Mouse (Mus musculus): Measurements from ENCODE around the gene Sycp2l. TPM values are rescaled to one million over a fixed set of nuclear protein-coding genes. Genes with fewer than 3 reads are reported as not detected.
"Not testable (repeated sequence)": the region's sequence is repeated elsewhere in the genome, so short reads cannot be mapped to it uniquely, and the experiment has no call there.

The Sycp2l gene
- total and polyA plus RNA-seq, 2 experiments from 2014 or later, result not detected

DNA sequence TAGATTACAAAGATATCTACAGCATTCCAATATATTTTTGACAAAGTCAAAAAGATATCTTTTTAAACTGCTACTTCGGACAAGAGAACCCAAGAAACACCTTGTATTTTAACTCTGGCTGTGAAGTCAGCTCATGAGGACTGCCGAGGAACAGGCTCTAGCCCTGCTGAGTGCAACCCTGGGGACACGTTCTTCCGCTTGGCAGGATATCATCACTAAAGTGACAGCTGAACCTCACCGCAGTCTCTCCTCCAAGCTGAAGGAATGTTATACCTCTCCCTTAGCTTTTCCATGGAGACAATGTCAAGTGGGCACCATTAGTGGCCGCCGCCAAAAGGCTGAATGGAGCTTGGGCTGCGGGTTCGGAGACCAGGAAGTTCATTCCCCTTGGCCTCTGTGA is 89.6 kb downstream of the Sycp2l start:
- H3K4me1 ChIP-seq (ENCODE audit: control insufficient read depth, insufficient read depth), result no peaks in the 10 kb centered on the region
- no peak overlapping the region for H3K4me2 ChIP-seq (ENCODE audit: low read depth, low read length)
- ATAC-seq (ENCODE audit: insufficient read depth, low read depth) (no peak), DNase-seq (ENCODE audit: low spot score) (no peak)
- no peak overlapping the region for H3K27ac ChIP-seq (ENCODE audit: low read depth)
- no peak overlapping the region for H3K4me3 ChIP-seq (ENCODE audit: low read depth, low read length)
- no peaks in the 10 kb centered on the region for H3K9me3 ChIP-seq (replicated peaks; ENCODE audit: control insufficient read depth, low read length)
- no peak overlapping the region for H3K9ac ChIP-seq (replicated peaks; ENCODE audit: low read depth, low read length)
- H3K27me3 ChIP-seq (ENCODE audit: control insufficient read depth, insufficient read depth, low read length), result no peaks in the 10 kb centered on the region
- H3K36me3 ChIP-seq (replicated peaks; ENCODE audit: control insufficient read depth, insufficient read depth, low read length), result no peaks in the 10 kb centered on the region
- TF ChIP-seq EP300 (IDR thresholded peaks at IDR 0.05; ENCODE audit: low read depth) (no peak), CTCF (IDR thresholded peaks at IDR 0.05; ENCODE audit: low read depth) (no peak)
- WGBS, result 47% methylated on average over 9 of the region's 9 CpGs

GRCm38 (mm10) chr13:41205568-41205967 is 91.5 kb downstream of the Sycp2l start:
- DNase-seq (ENCODE audit: low spot score); H3K27ac ChIP-seq (ENCODE audit: low read depth); H3K9ac ChIP-seq (replicated peaks; ENCODE audit: low read depth, low read length); H3K4me3 ChIP-seq (ENCODE audit: low read depth, low read length); H3K9me3 ChIP-seq (replicated peaks; ENCODE audit: control insufficient read depth, low read length); H3K27me3 ChIP-seq (ENCODE audit: control insufficient read depth, insufficient read depth, low read length); H3K4me2 ChIP-seq (ENCODE audit: low read depth, low read length); H3K4me1 ChIP-seq (ENCODE audit: control insufficient read depth, insufficient read depth); ATAC-seq (ENCODE audit: insufficient read depth, low read depth); H3K36me3 ChIP-seq (replicated peaks; ENCODE audit: control insufficient read depth, insufficient read depth, low read length): not testable (repeated sequence)

GRCm38 (mm10) chr13:41206241-41206640 is 92.1 kb downstream of the Sycp2l start:
- DNase-seq (ENCODE audit: low spot score) (no peak), ATAC-seq (ENCODE audit: insufficient read depth, low read depth) (no peak)
- no peak overlapping the region for H3K27ac ChIP-seq (ENCODE audit: low read depth)
- no peaks in the 10 kb centered on the region for H3K4me1 ChIP-seq (ENCODE audit: control insufficient read depth, insufficient read depth)
- 83% methylated on average over 5 of the region's 5 CpGs for WGBS
- no peak overlapping the region for H3K4me2 ChIP-seq (ENCODE audit: low read depth, low read length)
- no peak for TF ChIP-seq EP300 (IDR thresholded peaks at IDR 0.05; ENCODE audit: low read depth)
- TF ChIP-seq CTCF (IDR thresholded peaks at IDR 0.05; ENCODE audit: low read depth), result no peak
- H3K9ac ChIP-seq (replicated peaks; ENCODE audit: low read depth, low read length), result no peak overlapping the region
- no peak overlapping the region for H3K4me3 ChIP-seq (ENCODE audit: low read depth, low read length)
- no peaks in the 10 kb centered on the region for H3K27me3 ChIP-seq (ENCODE audit: control insufficient read depth, insufficient read depth, low read length)
- no peaks in the 10 kb centered on the region for H3K36me3 ChIP-seq (replicated peaks; ENCODE audit: control insufficient read depth, insufficient read depth, low read length)
- no peaks in the 10 kb centered on the region for H3K9me3 ChIP-seq (replicated peaks; ENCODE audit: control insufficient read depth, low read length)

GRCm38 (mm10) chr13:41211276-41211675 is 97.2 kb downstream of the Sycp2l start:
- no peak overlapping the region for H3K9ac ChIP-seq (replicated peaks; ENCODE audit: low read depth, low read length)
- no peaks in the 10 kb centered on the region for H3K4me1 ChIP-seq (ENCODE audit: control insufficient read depth, insufficient read depth)
- H3K36me3 ChIP-seq (replicated peaks; ENCODE audit: control insufficient read depth, insufficient read depth, low read length), result no peaks in the 10 kb centered on the region
- no peak overlapping the region for H3K27ac ChIP-seq (ENCODE audit: low read depth)
- DNase-seq (ENCODE audit: low spot score) (no peak), ATAC-seq (ENCODE audit: insufficient read depth, low read depth) (no peak)
- no peaks in the 10 kb centered on the region for H3K27me3 ChIP-seq (ENCODE audit: control insufficient read depth, insufficient read depth, low read length)
- TF ChIP-seq EP300 (IDR thresholded peaks at IDR 0.05; ENCODE audit: low read depth), result no peak
- no peak for TF ChIP-seq CTCF (IDR thresholded peaks at IDR 0.05; ENCODE audit: low read depth)
- no peak overlapping the region for H3K4me3 ChIP-seq (ENCODE audit: low read depth, low read length)
- no peaks in the 10 kb centered on the region for H3K9me3 ChIP-seq (replicated peaks; ENCODE audit: control insufficient read depth, low read length)
- no peak overlapping the region for H3K4me2 ChIP-seq (ENCODE audit: low read depth, low read length)
- WGBS, result 71% methylated on average over 4 of the region's 4 CpGs

DNA sequence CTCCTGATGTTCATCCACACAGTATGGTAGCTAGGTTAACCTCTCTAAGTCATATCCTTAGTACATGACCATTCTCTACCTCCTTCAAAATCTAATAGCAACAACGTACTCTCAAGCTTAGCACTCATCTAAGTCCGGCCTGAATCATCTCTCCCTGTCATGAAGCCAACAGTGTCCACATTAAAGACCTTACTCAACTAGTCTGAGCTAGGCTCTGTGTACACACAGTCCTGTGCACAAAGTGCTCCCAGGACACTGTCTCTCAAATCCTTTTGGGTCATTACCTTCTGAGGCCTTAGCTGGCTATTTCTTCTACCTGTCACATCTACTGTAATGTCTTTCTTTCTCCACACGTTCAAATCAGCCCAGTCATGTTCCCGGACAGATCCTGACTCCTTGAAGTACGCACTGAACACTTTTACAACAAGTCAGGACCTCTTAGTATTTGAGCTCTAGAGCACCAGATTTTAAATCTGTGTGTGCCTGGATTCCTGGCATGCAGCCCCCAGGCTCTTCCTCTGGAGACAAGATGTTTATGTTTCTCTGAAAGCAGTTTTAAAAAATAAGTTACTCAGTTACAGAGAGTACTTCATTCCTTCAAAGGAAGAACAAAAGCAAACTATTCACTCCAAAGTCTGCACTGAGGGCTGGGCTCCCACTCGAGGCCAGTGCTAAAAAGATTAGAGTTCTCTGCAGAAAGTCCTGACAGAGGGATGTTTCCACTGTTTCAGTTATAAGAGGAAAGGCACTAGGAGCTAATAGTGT is 98.6 kb downstream of the Sycp2l start:
- Histone ChIP-seq H3K27ac (ENCODE audit: low read depth) (no peak overlapping the region), H3K9ac (replicated peaks; ENCODE audit: low read depth, low read length) (no peak overlapping the region), H3K27me3 (ENCODE audit: control insufficient read depth, insufficient read depth, low read length) (no peaks in the 10 kb centered on the region), H3K4me3 (ENCODE audit: low read depth, low read length) (no peak overlapping the region), H3K4me2 (ENCODE audit: low read depth, low read length) (no peak overlapping the region), H3K4me1 (ENCODE audit: control insufficient read depth, insufficient read depth) (no peaks in the 10 kb centered on the region), H3K36me3 (replicated peaks; ENCODE audit: control insufficient read depth, insufficient read depth, low read length) (no peaks in the 10 kb centered on the region), H3K9me3 (replicated peaks; ENCODE audit: control insufficient read depth, low read length) (no peaks in the 10 kb centered on the region)
- TF ChIP-seq EP300 (IDR thresholded peaks at IDR 0.05; ENCODE audit: low read depth) (no peak), CTCF (IDR thresholded peaks at IDR 0.05; ENCODE audit: low read depth) (no peak)
- DNase-seq (ENCODE audit: low spot score), result no peak
- no peak for ATAC-seq (ENCODE audit: insufficient read depth, low read depth)
- WGBS, result 61% methylated on average over 6 of the region's 6 CpGs

GRCm38 (mm10) chr13:41215669-41216068 is 101.6 kb downstream of the Sycp2l start:
- no peaks in the 10 kb centered on the region; the same call in 1 of the 2 replicates for H3K4me1 ChIP-seq (ENCODE audit: control insufficient read depth, insufficient read depth)
- H3K4me2 ChIP-seq (ENCODE audit: low read depth, low read length), result no peak overlapping the region
- H3K9me3 ChIP-seq (replicated peaks; ENCODE audit: control insufficient read depth, low read length), result peaks cover 2% of the 10 kb centered on the region; the same call in 1 of the 2 replicates
- H3K9ac ChIP-seq (replicated peaks; ENCODE audit: low read depth, low read length), result no peak overlapping the region
- no peaks in the 10 kb centered on the region for H3K27me3 ChIP-seq (ENCODE audit: control insufficient read depth, insufficient read depth, low read length)
- DNase-seq (ENCODE audit: low spot score) (no peak), ATAC-seq (ENCODE audit: insufficient read depth, low read depth) (no peak)
- TF ChIP-seq CTCF (IDR thresholded peaks at IDR 0.05; ENCODE audit: low read depth), result no peak
- no peak for TF ChIP-seq EP300 (IDR thresholded peaks at IDR 0.05; ENCODE audit: low read depth)
- 68% methylated on average over 6 of the region's 6 CpGs for WGBS
- H3K4me3 ChIP-seq (ENCODE audit: low read depth, low read length), result no peak overlapping the region
- H3K36me3 ChIP-seq (replicated peaks; ENCODE audit: control insufficient read depth, insufficient read depth, low read length), result no peaks in the 10 kb centered on the region
- H3K27ac ChIP-seq (ENCODE audit: low read depth), result no peak overlapping the region
